Mouse (Mus musculus): Measurements from ENCODE around the gene Mpp2.

- no peak for TF ChIP-seq E2F4 (IDR thresholded peaks at IDR 0.05; ENCODE audit: insufficient read depth)
- TF ChIP-seq POLR2A (IDR thresholded peaks at IDR 0.05; ENCODE audit: insufficient read length, low read depth) = no peak
- TF ChIP-seq USF1 (IDR thresholded peaks at IDR 0.05; ENCODE audit: low read depth) = no peak
- TF ChIP-seq MYOD1 (IDR thresholded peaks at IDR 0.05; ENCODE audit: control insufficient read depth in 1 of 3, insufficient read length in 2 of 3, low read depth in 2 of 3) = no peak
- no peak for TF ChIP-seq MAX (IDR thresholded peaks at IDR 0.05; ENCODE audit: low read depth)
- TF ChIP-seq SRF (IDR thresholded peaks at IDR 0.05; ENCODE audit: control insufficient read depth, insufficient read length, low read depth) = no peak
- TF ChIP-seq MYOG (IDR thresholded peaks at IDR 0.05; ENCODE audit: control insufficient read depth in 1 of 3, insufficient read depth in 1 of 3, insufficient read length in 2 of 3, low read depth in 2 of 3) = no peak
- no peak for TF ChIP-seq TCF3 (IDR thresholded peaks at IDR 0.05; ENCODE audit: insufficient read length, low read depth)
- TF ChIP-seq POLR2AphosphoS2 (IDR thresholded peaks at IDR 0.05; ENCODE audit: insufficient read length, low read depth) = no peak
These were observed 46.2 kb upstream of the Mpp2 start for GRCm38 (mm10) chr11:102134516-102134915.
